Mouse (Mus musculus) neural tube, embryonic 12.5 days (tissue): ENCODE results near the gene Rpl12. TPM values are rescaled to one million over a fixed set of nuclear protein-coding genes. Genes with fewer than 3 reads are reported as not detected.
"Not testable (repeated sequence)": the region's sequence is repeated elsewhere in the genome, so short reads cannot be mapped to it uniquely, and the experiment has no call there.

Experiments used
- ATAC-seq: fragments of 200-750 bp; cut with Nextera tagmentation; 2 replicates; pipeline ENCODE4 v1.8.0; 2017; ENCODE audit warnings: low read depth, mild to moderate bottlenecking, moderate TSS enrichment, moderate library complexity; ENCODE audit not compliant: low FRiP score
- H3K27ac ChIP-seq: fragments of 300-500 bp; sonication (generic); 2 replicates; pipeline ENCODE4 v1.5.1; 2016
- H3K27me3 ChIP-seq: fragments of 300-500 bp; sonication (generic); replicated peaks from 2 replicates; pipeline ENCODE4 v1.6.1; 2016; ENCODE audit warnings: mild to moderate bottlenecking
- H3K36me3 ChIP-seq: fragments of 300-500 bp; sonication (generic); 2 replicates; pipeline ENCODE4 v1.6.1; 2016; ENCODE audit warnings: mild to moderate bottlenecking
- H3K4me1 ChIP-seq: fragments of 300-500 bp; sonication (generic); 2 replicates; pipeline ENCODE4 v1.6.1; 2016
- H3K4me2 ChIP-seq: fragments of 300-500 bp; sonication (generic); replicated peaks from 2 replicates; pipeline ENCODE4 v1.6.1; 2016; ENCODE audit warnings: mild to moderate bottlenecking
- H3K4me3 ChIP-seq: fragments of 300-500 bp; sonication (generic); 2 replicates; pipeline ENCODE4 v1.5.1; 2016
- H3K9ac ChIP-seq: fragments of 300-500 bp; sonication (generic); 2 replicates; pipeline ENCODE4 v1.6.1; 2016; ENCODE audit warnings: mild to moderate bottlenecking
- H3K9me3 ChIP-seq: fragments of 300-500 bp; sonication (generic); 2 replicates; pipeline ENCODE4 v1.6.1; 2016; ENCODE audit warnings: mild to moderate bottlenecking
- WGBS: fragments of 180-500 bp; shearing (Covaris S2); methylation state at CpG from one replicate; pipeline ENCODE4 v1.1.7; 2016; 5-methylcytosine and 5-hydroxymethylcytosine counted together
- polyA plus RNA-seq: library from polyadenylated mRNA; unstranded; fragments of >200 nt; fragmentation: Nextera tagmentation; extraction: Ambion mirVana; gene quantifications from 2 replicates; pipeline ENCODE4 v1.2.1, GENCODE M21; 2016

Rpl12 gene
- polyA plus RNA-seq, 1 experiment from 2014 or later, result 108 TPM

DNA sequence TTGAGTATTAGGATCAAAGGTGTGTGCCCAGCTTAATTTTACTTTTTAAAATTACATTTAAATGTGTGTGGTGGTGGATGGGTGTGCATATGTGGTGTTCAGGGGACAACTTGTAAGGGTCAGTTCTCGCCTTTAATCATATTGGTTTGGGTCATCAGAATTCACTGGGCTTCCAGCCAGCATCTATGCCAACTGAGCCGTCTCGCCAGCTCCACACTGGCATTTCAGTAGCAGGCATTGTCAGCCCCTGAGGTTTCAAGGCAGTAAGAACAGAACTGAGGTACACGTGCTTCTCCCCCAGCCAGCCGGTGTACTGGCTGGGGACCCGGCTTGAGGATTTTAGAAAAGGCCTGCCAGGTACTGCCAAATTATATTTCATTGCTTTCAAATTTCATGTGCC lies 35.7 kb downstream of the Rpl12 start:
- no peak overlapping the region for H3K9ac ChIP-seq
- no peaks in the 10 kb centered on the region for H3K27me3 ChIP-seq
- H3K27ac ChIP-seq, result no peak overlapping the region
- 81% methylated on average over 6 of the region's 6 CpGs for WGBS
- ATAC-seq, result no peak
- H3K9me3 ChIP-seq, result no peaks in the 10 kb centered on the region
- no peak overlapping the region for H3K4me3 ChIP-seq
- H3K4me1 ChIP-seq, result no peaks in the 10 kb centered on the region
- H3K36me3 ChIP-seq, result no peaks in the 10 kb centered on the region
- no peak overlapping the region for H3K4me2 ChIP-seq

DNA sequence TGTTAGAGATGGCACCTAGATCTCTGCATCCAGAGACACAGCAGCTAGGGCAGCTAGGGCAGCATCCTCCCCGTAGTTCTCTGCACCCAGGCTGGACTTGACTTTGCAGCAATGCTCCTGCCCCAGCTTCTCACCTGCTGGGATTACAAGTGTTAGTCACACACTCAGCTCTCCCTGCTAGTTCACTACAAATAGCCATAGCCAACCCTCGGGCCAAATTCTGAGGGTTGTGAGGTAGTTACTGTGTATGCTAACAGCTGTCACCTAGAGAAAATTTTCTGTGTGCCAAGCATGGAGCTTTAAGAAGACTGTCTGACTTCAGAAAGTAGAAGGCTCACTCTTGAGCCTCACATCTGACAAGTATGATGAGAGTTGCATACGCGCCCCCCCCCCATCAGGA lies 36.4 kb downstream of the Rpl12 start:
- H3K4me2 ChIP-seq, result no peak overlapping the region
- no peaks in the 10 kb centered on the region for H3K27me3 ChIP-seq
- no peak overlapping the region for H3K27ac ChIP-seq
- no peak overlapping the region for H3K4me3 ChIP-seq
- no peaks in the 10 kb centered on the region for H3K9me3 ChIP-seq
- 82% methylated on average over 4 of the region's 4 CpGs for WGBS
- H3K9ac ChIP-seq, result no peak overlapping the region
- no peaks in the 10 kb centered on the region for H3K4me1 ChIP-seq
- no peak for ATAC-seq
- H3K36me3 ChIP-seq, result no peaks in the 10 kb centered on the region

DNA sequence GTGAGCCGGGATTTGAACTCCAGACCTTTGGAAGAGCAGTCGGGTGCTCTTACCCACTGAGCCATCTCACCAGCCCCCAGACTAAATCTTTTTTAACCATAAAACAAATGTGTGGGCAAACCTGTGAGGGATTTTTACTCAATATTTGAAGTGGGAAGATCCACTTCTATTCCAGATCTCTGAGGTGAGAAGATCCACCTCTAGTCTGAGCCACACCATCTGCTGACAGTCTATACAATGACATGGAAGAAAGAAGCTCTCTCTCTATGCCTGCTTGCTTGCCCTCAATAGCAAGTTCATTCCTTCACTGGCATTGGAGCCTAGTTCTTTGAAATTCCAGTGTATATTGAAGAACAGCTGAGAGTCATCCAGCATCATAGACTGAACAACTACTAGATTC lies 38.4 kb downstream of the Rpl12 start:
- Histone ChIP-seq H3K4me1 (no peaks in the 10 kb centered on the region), H3K27ac (no peak overlapping the region), H3K36me3 (no peaks in the 10 kb centered on the region), H3K9me3 (no peaks in the 10 kb centered on the region), H3K4me3 (no peak overlapping the region), H3K9ac (no peak overlapping the region), H3K4me2 (no peak overlapping the region), H3K27me3 (no peaks in the 10 kb centered on the region)
- WGBS, result 93% methylated on average over 2 of the region's 2 CpGs
- ATAC-seq, result no peak

DNA sequence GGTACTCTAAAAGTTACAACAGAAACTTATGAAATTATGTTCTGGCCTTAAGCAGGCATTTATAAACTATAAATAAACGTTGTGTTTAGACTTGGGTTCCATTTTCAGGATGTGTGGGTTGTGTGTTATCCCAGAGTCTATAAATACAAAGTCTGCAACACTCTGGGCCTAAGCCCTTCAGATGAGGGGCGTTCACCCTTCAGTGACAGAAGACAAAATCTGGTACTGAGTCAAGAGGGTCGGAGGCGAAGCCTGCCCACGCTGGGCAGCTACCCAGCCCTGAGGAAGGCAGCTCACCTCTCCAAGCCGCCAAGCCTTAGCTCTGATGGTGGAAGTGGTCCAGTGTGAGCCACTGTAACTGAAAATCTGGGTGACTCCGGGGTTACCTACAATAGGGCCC lies 40.8 kb downstream of the Rpl12 start:
- no peak overlapping the region for H3K27ac ChIP-seq
- no peak for ATAC-seq
- no peaks in the 10 kb centered on the region for H3K36me3 ChIP-seq
- WGBS, result 86% methylated on average over 7 of the region's 7 CpGs
- H3K27me3 ChIP-seq, result no peaks in the 10 kb centered on the region
- no peaks in the 10 kb centered on the region for H3K9me3 ChIP-seq
- no peak overlapping the region for H3K4me3 ChIP-seq
- H3K4me2 ChIP-seq, result no peak overlapping the region
- H3K4me1 ChIP-seq, result no peaks in the 10 kb centered on the region
- H3K9ac ChIP-seq, result no peak overlapping the region

DNA sequence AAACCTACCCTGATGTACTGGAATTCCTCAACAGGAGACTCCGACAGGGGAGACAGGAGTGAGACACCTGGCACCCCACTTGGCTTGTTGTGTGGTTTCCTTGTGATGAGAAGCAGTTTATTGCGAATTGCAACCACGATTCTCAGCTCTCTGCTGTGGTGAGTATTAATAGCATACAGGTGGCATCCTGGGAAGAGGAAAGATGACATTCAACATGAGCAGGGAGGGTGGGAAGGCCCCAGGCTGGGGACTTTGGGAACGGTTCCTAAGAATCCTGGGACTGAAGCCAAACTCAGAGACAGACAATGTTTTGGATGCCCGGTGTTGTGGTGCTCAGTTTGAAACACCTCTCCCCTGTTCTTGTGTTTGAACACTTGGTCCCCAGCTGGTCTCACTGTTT lies 43.7 kb downstream of the Rpl12 start:
- Histone ChIP-seq H3K4me3 (no peak overlapping the region), H3K27me3 (no peaks in the 10 kb centered on the region), H3K9ac (no peak overlapping the region), H3K27ac (no peak overlapping the region), H3K9me3 (no peaks in the 10 kb centered on the region), H3K36me3 (no peaks in the 10 kb centered on the region), H3K4me2 (no peak overlapping the region), H3K4me1 (no peaks in the 10 kb centered on the region)
- ATAC-seq, result no peak
- 82% methylated on average over 5 of the region's 5 CpGs for WGBS

DNA sequence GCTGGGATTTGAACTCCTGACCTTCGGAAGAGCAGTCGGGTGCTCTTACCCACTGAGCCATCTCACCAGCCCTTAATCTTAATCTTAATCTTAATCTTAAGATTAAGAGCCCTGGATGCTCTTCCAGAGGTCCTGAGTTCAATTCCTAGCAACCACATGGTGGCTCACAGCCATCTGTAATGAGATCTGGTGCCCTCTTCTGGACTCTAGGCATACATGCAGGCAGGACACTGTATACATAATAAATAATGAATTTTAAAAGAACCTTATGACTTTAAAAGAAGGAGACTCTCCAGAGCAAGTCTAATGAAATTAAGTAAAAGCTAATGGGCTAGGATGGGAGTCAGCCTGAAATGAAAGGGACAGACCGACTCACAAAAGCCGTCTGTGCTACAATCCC lies 47.7 kb downstream of the Rpl12 start:
- H3K4me3 ChIP-seq, H3K4me1 ChIP-seq, ATAC-seq, H3K27ac ChIP-seq, H3K27me3 ChIP-seq, H3K36me3 ChIP-seq, H3K9me3 ChIP-seq, H3K4me2 ChIP-seq, H3K9ac ChIP-seq: not testable (repeated sequence)
- WGBS, result 89% methylated on average over 4 of the region's 4 CpGs

DNA sequence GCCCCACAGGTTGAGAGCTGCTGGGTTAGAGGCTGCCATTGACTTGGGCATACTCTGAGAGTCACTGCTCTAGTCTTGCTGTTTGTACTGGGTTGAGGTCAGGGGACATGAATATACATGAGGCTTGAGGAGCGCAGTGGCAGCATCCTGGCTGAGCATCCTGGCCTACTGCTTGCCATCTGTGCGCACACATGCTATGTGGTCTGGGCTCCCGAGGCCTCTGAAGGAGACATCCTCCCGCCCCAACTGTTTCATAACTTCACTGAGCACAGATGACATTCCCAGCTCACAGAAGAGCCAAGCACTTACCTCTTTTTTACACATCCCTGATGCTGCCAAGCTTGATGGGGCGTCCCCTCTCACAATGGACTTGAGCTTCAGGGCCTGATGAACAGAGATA lies 53.5 kb downstream of the Rpl12 start:
- Histone ChIP-seq H3K4me1 (no peaks in the 10 kb centered on the region), H3K4me2 (no peak overlapping the region), H3K9ac (no peak overlapping the region), H3K36me3 (no peaks in the 10 kb centered on the region), H3K27me3 (no peaks in the 10 kb centered on the region), H3K27ac (no peak overlapping the region), H3K4me3 (no peak overlapping the region), H3K9me3 (no peaks in the 10 kb centered on the region)
- no peak for ATAC-seq
- 64% methylated on average over 5 of the region's 5 CpGs for WGBS

Other genes with a start within 250 kb of the Rpl12 start
- 97.8 and 103 TPM in 2 replicates for gene Cdk9, start 248.5 kb upstream of the Rpl12 start, polyA plus RNA-seq
- 41.8 and 45.1 TPM in 2 replicates for gene Sh2d3c, start 240.5 kb upstream of the Rpl12 start, polyA plus RNA-seq
- 2.1 and 3.1 TPM in 2 replicates for gene 6330409D20Rik, start 220.5 kb upstream of the Rpl12 start, polyA plus RNA-seq
- gene Tor2a, start 204.3 kb upstream of the Rpl12 start, polyA plus RNA-seq, result 55.5 and 56.1 TPM in 2 replicates
- gene Ttc16, start 185.9 kb upstream of the Rpl12 start, polyA plus RNA-seq, result 0.32 and 1.2 TPM in 2 replicates
- 4.3 and 5.5 TPM in 2 replicates for gene Ptrh1, start 185.8 kb upstream of the Rpl12 start, polyA plus RNA-seq
- gene Cfap157, start 177.1 kb upstream of the Rpl12 start, polyA plus RNA-seq, result 0.82 and 1.6 TPM in 2 replicates
- gene Stxbp1, start 114.3 kb upstream of the Rpl12 start, polyA plus RNA-seq, result 121 and 130 TPM in 2 replicates
- 39.6 and 40.3 TPM in 2 replicates for gene Fam129b, start 85.4 kb upstream of the Rpl12 start, polyA plus RNA-seq
- gene Lrsam1, start 55 bp downstream of the Rpl12 start, polyA plus RNA-seq, result 17.8 and 22.3 TPM in 2 replicates
- 25.0 and 26.3 TPM in 2 replicates for gene Slc2a8, start 20.5 kb downstream of the Rpl12 start, polyA plus RNA-seq
- gene Garnl3, start 170.1 kb downstream of the Rpl12 start, polyA plus RNA-seq, result 18.0 and 23.3 TPM in 2 replicates